Mouse (Mus musculus): Measurements from ENCODE around the gene Nmb.
A peak's percentile ranks its signal among the peaks of the same experiment; 100 is the strongest.
"Not testable (repeated sequence)": the region's sequence is repeated elsewhere in the genome, so short reads cannot be mapped to it uniquely, and the experiment has no call there.

The Nmb gene

GRCm38 (mm10) chr7:80904921-80905515 is at the start of gene Nmb:
Gene Nmb (minus strand): TSS chr7:80905076.
- DNase-seq (ENCODE audit: extremely low spot score, low read depth, low spot score) = no peak

GRCm38 (mm10) chr7:80954251-80954650 is 49.4 kb upstream of the Nmb start:
- DNase-seq (ENCODE audit: extremely low spot score, low read depth, low spot score) = no peak

- DNase-seq (ENCODE audit: extremely low spot score, low read depth, low spot score) = no peak
Measured at GRCm38 (mm10) chr7:80952140-80952539, 47.3 kb upstream of the Nmb start.

GRCm38 (mm10) chr7:80951461-80951860 is 46.6 kb upstream of the Nmb start:
- DNase-seq (ENCODE audit: extremely low spot score, low read depth, low spot score) = no peak

GRCm38 (mm10) chr7:80947445-80948350 is 42.8 kb upstream of the Nmb start, which contains the start of gene Sec11a:
Gene Sec11a (minus strand): TSS chr7:80947780.
- peak; percentile 63 for DNase-seq (ENCODE audit: extremely low spot score, low read depth, low spot score)

GRCm38 (mm10) chr7:80939808-80940207 is 34.9 kb upstream of the Nmb start:
- DNase-seq (ENCODE audit: extremely low spot score, low read depth, low spot score) = no peak

GRCm38 (mm10) chr7:80937304-80937666 is 32.4 kb upstream of the Nmb start:
- not testable (repeated sequence) for DNase-seq (ENCODE audit: extremely low spot score, low read depth, low spot score)

- not testable (repeated sequence) for DNase-seq (ENCODE audit: extremely low spot score, low read depth, low spot score)
Measured at GRCm38 (mm10) chr7:80936617-80937303, 31.9 kb upstream of the Nmb start.

- no peak for DNase-seq (ENCODE audit: extremely low spot score, low read depth, low spot score)
Measured at GRCm38 (mm10) chr7:80935834-80936233, 31.0 kb upstream of the Nmb start.

GRCm38 (mm10) chr7:80932777-80933176 is 27.9 kb upstream of the Nmb start:
- DNase-seq (ENCODE audit: extremely low spot score, low read depth, low spot score) = no peak

GRCm38 (mm10) chr7:80931618-80932207 is 26.8 kb upstream of the Nmb start:
- no peak for DNase-seq (ENCODE audit: extremely low spot score, low read depth, low spot score)

GRCm38 (mm10) chr7:80923165-80923564 is 18.3 kb upstream of the Nmb start:
- DNase-seq (ENCODE audit: extremely low spot score, low read depth, low spot score) = no peak

- no peak for DNase-seq (ENCODE audit: extremely low spot score, low read depth, low spot score)
Measured at GRCm38 (mm10) chr7:80919647-80920008, 14.8 kb upstream of the Nmb start.

- no peak for DNase-seq (ENCODE audit: extremely low spot score, low read depth, low spot score)
Measured at GRCm38 (mm10) chr7:80918982-80919646, 14.2 kb upstream of the Nmb start.

- no peak for DNase-seq (ENCODE audit: extremely low spot score, low read depth, low spot score)
Measured at GRCm38 (mm10) chr7:80917916-80918465, 13.1 kb upstream of the Nmb start.

- no peak for DNase-seq (ENCODE audit: extremely low spot score, low read depth, low spot score)
Measured at GRCm38 (mm10) chr7:80912496-80912895, 7.6 kb upstream of the Nmb start.

GRCm38 (mm10) chr7:80911053-80911452 is 6.2 kb upstream of the Nmb start:
- no peak for DNase-seq (ENCODE audit: extremely low spot score, low read depth, low spot score)

GRCm38 (mm10) chr7:80903625-80904422 is 1.1 kb downstream of the Nmb start:
- DNase-seq (ENCODE audit: extremely low spot score, low read depth, low spot score) = no peak

GRCm38 (mm10) chr7:80901541-80902274 is 3.2 kb downstream of the Nmb start:
- DNase-seq (ENCODE audit: extremely low spot score, low read depth, low spot score) = no peak
